Mouse (Mus musculus): ENCODE data around the gene Lrrc8e.

DNA sequence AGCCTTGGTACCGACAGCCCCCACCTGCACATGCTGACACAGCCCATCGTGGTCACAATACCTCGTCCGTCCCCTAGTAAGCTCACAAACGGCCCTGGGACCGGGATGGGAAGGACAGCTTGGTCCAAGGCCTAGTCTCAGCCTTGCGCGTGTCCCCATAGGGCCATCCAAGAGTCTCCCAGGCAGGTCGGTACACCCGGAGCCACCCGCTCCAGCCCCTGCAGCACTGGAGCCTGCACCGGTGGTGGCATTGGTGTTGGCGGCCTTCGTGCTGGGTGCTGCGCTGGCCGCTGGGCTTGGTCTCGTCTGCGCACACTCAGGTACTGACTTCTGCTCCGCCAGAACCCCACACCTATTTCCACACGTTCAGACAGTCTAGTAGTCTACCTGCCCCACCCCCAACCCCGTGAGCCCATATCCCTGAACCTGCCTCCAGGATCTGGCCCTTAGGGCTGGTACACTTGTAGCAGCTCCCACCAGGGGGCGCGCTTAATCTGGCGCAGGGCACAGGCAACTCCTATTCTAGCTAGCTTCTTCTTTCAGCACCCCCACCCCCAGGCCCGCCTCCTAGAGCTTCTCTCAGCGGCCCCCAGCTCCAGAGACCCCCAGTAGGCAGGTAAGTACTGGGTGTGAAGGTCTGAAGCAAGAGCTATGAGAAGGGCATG lies 23.8 kb downstream of the Lrrc8e start:
- TF ChIP-seq POLR2A (IDR thresholded peaks at IDR 0.05; ENCODE audit: low read depth, low read length) (no peak), CTCF (conservative IDR thresholded peaks at IDR 0.05; ENCODE audit: insufficient read depth, insufficient read length, low read depth, low read length) (peak; percentile 74)

All from kidney, adult 2 months (tissue).